Mouse (Mus musculus) cerebellum, postnatal 14 days (tissue): ENCODE results near the gene Fstl4.

Experiments used
- DNase-seq, 2 experiments: peaks; one replicate each; pipeline ENCODE4 v3.0.0; 2021; ENCODE audit warnings: mixed read lengths in 2 of 2

Fstl4 gene

DNA sequence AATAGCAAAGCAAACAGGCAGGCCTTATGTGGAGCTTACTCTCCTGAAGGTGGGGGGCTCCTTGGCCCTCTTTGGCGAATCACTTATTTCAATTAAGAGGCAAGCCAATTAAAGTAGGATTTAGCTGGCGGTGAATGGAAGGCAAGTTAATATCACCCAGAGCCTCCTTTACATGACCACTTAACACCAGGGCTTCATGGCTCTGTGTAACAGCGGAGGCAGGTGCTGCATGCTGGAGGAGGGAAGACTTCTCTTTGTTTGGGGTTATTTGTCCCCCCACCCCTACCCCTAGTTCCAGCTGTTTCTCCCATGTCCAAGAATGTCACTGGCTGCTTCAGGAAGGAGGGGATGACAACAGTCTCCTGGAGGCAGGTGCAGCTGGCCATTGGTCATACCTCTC is 10.9 kb downstream of the Fstl4 start:
- no peak for DNase-seq

DNA sequence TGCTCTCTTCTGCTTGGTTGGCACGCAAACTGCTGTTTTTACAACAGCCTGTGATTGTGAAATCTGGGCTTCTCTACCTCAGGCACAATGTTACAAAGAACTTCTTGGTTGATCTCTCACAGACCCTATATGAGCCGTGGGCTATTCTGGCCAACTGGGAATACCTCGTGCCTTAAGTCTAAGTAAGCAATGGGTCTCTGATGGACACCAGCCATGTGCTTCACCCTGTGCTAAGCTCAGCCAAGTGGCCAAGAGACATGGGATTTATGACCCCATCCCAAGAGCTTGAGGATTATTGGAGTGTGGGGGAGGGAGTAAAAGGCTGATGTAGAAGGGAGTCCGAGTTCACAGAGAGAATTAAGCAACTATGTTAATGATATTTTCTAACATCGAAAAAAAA is 18.0 kb downstream of the Fstl4 start:
- DNase-seq: no peak

DNA sequence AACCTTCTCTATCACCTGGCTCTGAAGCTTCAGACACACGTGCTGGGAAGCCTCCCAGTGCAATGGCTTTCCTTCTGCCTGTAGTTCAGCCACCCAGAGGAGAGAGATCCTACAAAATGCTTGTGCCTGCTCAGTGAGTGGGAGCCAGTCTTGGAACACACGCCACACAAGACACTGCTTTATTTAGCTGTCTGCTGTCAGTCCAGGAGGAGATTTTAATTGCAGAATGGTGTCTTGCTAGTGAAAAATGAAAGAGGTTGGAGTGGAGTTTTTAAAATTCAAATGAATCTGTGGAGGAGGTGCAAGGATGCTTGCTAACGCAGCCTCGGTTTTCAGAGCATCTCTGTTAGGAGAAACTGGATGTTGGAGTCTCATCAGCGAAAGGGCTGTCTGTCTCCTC is 29.9 kb downstream of the Fstl4 start:
- DNase-seq: no peak

DNA sequence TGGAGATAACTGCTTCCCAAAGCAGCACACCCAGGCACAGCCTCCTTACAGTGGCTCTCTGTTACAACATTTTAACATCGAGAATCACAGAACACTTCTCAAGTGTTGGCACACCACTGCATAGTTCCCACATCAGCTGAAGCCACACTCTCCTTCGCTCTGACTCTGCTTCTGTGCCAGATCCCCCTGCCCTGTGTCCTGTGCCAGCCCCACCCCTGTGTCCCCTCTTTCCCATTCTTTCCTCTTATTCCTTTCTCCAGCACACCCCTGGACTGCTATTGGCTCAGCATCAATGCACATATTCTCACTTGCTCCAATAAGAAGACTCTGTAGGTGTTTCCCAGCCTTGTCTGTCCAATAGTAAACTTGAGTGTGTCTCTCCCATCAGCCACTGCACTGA is 45.1 kb downstream of the Fstl4 start:
- DNase-seq: no peak

DNA sequence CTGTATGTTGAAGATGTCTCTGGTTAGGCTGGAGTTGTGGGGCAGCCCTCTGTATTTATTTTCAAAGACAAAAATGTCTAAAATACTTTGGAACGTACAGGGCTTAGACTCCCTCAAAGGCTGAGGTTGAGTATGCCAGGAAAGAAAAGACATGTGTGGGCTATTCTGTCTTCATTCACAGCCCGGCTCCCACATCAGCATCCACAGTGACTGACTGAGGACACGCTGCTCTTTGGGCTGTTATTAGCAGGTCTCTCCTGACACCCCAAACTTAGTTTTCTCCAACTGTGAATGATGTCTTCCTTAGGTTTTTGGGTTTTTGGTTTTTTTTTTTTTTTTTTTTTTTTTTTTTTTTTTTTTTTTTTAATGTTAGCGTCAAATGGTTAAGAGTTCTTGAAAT is 51.6 kb downstream of the Fstl4 start:
- DNase-seq: no peak

DNA sequence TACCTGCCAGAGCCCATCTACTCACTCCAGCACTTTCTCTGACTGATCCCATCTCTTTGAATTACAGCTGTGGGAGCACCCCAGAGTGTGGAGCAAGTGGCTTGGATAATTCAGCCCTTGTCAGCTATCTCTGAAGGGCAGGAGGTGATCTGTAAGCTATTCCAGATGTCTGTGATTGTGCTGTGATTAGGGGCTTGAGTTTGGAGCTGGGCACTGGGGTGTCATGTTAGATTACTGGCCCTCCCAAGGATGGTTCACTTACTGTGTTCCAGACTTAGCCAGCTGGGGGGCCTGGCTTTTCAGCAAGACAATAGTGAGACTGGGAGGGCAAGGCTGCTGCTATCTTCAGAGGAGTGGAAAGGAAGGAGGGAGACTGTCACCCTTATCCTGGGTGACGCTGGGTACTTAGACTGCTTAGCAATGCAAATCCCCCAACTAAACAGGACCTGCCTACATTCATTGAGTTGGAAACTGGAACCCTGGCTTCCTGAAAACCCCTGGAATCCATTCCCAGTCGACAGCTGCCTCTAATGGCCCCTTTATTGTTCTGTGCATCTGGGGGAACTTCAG is 56.0 kb downstream of the Fstl4 start:
- DNase-seq: no peak

DNA sequence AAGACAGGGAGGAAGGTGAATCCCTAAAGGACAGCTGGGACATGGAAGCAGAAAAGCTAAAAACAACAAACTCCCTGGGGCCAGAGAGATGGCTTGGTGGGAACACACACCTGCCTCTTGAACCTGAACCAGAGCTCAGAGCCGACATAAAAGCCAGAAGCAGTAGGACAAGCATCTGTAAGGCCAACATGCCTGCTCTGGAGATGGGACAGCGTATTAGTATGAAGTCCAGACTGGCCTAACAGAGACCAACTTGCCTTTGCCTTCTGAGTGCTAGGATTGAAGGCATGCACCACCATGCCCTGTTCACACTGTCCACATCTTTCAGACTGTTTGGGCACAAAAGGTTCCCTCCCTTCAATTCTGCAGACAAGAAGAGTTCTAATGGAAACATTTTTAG is 62.2 kb downstream of the Fstl4 start:
- DNase-seq: no peak

DNA sequence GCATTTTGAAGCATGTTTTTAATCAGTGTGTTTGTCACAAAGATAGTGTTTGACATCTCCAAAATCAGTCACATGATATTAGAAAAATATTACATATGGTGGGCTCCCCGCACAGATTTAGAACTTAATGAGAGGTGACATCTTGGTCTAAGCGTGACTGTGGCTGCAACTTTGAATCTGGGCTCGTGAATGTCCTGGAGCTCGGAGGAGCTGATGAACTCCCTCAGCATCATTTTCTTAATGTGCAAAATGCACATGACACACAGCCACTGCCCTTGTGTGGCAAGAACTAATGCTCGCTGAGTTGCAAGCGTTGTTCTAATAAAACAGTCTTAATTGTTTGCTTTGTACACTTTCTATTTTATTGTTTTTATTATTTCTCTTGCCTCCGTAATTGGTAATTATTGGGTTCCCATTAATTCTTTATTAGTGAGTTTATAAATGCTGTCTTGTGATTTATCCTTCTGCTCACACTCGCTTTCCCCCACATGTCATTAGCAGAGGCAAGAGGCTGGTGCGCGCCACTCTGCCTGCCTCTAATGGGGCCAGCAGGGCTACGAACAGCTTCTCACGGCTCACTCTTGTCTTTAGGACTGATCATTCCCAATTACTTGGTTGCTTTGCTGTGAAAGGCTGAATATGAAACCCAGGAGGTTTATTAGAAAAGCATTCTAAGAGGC is 67.3 kb downstream of the Fstl4 start:
- no peak for DNase-seq

DNA sequence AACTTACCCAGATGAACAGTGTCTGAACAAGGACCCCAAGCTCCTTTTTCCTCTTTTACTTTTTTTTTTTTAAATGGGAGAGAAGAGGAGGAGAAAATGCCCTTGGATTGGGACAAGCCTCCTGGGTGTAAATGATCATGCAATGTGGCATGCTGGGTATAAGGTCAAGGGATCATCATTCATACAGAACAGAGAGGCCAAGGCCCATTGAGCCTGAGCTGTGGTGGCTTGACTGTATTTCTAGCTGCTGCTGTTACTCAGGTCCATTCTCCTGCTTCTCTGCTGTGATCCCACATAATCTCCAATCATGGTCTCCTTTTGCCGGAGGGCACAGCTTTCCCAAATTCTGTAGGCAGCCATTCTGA is 67.9 kb downstream of the Fstl4 start:
- DNase-seq: no peak

DNA sequence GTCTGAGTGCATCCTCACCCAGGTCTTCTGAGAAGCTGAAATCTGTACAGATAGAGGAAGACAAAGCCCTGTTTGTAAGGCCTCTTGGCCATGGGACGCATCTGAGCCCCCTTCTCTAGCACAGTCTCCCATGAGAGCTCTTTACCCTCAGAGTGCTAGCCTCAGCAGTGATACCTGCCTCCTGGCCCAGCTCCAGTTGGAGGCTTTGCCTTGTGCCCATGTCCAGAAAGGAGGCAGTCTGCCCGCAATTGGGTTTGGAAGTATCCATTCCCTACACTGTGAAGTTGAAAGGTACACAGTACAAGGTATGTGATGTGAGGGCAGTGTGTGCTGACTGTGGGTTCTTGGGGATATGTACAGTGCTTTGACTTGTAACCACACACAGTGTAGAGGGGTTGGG is 84.3 kb downstream of the Fstl4 start:
- peak; percentile 61 to 65 for DNase-seq

DNA sequence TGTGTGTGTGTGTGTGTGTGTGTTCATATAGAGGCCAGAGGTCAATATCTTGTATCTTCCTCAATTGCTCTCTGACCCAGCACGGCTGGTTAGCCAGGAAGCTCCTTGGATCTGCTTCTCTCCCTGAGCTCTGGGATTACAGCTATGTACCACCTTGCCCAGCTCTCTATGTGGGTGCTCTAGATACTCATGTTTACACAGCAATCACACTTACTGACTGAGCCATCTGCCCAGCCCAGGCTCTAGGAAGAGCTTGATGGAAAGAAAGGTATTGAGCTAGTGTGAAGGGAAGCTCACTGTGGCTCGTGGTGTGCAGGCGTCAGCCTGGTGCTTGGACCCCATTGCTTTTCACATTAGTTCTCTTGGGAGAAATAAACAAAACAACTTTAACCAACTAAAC is 85.6 kb downstream of the Fstl4 start:
- DNase-seq: no peak

DNA sequence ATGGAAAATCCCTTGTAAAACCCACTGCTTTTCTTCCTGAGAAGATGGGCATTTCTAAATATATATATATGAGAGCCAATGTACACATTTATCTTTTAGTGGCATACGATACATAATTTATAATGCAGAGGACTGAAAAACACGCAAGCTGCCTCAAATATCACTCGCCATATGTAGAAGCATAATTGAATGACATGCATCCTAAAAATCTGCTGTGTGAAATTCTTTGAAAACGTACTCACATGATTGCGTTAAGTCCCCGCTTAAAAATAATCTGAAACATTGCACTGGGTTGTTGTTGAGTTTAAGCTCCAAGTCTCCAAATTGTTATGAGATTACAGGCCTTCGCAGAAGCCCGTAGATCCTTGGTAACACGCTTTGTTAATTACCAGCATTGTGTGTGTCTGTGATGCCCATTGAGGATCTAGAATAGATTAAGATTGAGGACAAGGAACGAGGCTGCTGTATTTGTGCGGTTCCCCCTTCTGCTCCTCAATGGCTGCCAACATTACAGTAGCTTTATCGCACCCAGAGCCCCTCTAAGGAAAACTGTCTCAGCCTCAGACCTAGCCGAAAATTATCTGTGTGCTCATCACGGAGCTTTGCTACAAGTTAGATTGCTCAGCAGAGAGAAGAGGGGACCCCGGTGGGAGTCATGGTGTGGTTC is 108.5 kb downstream of the Fstl4 start:
- no peak for DNase-seq

DNA sequence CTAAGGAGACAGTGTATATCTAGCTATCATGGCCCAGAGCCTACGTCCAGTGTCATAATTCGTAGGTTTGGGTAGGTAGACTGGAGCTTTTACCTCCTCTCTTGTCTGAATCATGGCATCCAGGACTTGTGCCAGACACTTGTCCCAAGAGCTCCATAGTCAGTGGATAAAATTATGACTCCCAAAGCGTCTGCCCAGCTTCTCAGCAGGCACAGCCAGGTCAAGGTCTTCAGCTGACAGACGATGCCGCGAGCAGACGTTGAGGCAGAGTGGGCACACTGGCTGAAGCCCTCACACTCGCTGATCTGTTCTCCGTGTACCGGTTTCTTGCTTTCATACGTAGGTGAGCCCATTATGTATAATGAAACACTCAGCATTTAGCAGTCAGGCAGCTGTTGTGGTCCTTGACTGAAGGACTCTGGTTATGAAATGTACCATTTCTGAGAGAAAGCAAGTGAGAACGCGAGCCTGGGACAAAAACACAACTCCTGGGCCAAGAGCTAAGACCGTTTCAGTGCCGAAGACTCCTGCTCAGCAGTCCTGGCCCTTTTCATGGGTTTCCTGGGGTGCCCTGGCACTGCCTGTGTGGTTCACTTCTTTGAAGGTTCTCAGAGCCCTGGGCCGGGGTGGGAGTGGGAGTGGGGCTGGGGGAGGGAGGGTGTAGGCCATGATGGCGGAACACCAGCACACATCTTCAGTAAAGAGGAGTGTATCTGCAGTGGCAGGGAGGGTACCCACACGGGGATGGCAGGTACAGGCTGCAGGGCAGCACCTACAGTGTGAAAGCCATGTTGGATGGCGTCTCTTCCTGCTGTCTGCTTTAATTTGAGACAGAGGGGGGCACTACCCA is 111.7 kb downstream of the Fstl4 start:
- DNase-seq: peak; percentile 40 to 75

DNA sequence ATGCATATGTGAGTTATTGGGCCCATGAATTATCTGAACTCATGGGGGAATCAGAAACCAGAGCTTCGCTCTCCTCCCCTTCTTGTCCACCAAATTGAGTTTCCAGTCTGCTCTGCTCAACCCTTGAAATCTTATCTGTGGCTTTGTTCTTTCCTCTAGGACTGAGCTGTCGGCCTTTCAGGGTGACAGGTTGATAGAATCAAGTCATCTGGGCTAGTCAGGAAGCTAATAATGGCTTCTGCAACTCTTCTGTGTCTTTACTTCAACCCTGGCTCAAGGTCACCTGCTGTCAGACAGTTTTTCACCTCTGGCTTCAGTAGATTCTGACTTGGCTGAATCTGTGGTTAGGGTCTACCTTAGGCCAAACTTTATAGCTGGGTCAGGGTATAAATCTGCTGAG is 113.2 kb downstream of the Fstl4 start:
- no peak for DNase-seq

DNA sequence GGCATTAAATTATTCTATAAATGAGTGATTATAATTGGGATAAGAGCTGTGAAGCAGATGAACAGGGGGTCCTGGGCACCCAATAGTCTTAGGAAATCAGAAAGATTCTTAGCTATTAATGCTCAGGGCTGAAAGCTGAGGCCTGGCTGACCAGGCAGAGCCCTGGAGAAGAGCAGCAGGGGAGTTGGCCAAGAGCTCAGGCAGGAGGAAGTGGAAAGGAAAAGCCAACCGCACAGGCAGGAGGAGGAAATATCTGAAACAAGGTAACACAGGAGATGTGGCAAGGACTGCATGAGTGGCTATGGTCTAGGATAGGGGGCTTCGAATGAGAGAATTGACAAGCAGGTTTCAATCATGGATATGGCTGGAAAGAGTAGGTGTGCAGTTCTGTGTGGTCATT is 115.5 kb downstream of the Fstl4 start:
- peak; percentile 52 to 73 for DNase-seq

DNA sequence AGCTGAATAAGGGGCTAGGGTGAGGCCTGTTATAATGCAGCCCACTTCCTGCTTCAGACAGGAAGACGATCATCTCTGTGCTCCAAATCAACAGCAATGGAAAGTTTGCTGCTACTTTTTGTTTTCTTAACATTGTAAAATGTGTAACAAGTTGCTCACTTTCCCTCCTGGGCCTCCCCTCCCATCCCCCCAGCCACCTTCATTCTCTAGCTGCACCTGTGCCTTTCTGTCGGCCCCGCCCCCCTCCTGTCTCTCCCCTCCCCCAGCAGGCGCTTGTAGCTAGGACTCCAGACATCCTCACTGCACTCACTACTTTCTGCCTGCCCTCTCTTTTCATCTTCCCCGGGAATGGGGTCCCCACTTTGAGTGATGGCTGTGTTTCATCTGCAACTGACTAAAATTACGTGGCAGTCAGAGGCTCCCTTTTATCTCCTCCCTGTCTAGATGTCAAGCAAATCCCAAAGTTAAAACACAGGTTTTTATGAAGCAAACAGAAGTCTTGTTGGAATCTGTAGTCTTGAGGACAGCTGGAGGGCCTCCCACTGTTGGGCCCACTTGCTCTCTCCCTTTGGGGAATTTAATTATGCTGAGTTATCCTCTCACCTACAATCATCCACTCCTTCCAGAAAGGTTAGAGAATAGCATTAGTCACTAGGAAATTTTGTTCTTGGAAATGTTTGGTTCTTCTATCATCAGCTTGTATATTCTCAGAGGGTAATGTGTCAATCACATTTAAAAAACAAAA is 122.3 kb downstream of the Fstl4 start:
- no peak for DNase-seq

DNA sequence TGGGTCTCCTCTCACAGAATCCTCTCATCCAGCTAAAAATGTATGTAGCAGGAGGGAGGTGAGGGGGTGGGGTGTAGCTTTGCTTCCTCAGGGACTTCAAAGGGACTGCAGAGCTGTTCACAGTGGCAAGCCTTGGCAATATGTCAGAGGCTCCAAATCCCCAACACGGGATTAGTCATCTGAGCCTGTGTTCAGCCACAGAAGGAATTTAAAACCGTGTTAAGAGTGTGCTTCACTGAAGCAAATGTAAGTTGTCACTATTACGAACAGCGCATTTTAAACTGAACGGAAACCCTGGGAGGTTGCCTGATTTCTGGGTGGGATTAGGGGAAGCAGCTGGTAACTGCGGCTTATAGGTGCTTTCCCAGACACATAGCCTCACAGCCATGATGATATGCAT is 123.7 kb downstream of the Fstl4 start:
- peak; percentile 44 to 50 for DNase-seq

DNA sequence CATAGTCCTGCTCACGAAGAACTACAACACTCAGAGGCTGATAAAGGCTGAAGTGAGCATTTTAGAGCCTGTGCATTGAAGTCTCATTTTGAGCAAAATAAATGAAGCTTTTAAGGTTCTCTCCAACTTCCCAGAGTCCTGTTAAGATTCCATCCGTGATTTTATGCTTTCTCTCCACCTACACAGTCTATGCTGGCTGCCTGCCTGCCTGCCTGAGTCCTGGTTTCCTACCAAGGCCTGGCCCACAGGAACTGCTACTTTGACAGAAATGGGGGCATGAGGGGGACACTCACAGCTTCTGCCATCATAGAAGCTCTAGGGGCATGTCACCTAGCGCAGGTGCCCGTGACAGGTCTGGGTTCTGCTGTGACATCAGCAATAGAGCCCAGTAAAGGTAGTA is 125.1 kb downstream of the Fstl4 start:
- DNase-seq: no peak

DNA sequence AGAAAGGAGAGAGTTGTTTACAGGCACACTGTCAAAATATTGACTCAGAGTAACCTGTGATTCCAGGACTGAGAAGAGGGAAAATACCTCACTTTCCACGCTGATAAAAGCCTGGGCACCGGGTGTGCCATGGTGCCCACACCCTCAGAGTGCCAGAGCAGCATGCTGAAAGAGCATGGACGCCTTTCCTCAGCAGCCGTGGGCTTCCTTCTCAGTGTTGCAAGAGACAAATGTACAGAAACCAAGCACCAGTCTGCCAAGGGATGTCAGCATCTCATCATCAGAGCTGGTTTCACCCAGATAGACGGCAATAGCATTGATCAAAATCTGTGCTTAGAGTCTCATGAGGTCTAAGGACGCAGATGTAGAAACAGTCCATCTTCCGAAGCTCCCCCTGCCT is 125.7 kb downstream of the Fstl4 start:
- no peak for DNase-seq

DNA sequence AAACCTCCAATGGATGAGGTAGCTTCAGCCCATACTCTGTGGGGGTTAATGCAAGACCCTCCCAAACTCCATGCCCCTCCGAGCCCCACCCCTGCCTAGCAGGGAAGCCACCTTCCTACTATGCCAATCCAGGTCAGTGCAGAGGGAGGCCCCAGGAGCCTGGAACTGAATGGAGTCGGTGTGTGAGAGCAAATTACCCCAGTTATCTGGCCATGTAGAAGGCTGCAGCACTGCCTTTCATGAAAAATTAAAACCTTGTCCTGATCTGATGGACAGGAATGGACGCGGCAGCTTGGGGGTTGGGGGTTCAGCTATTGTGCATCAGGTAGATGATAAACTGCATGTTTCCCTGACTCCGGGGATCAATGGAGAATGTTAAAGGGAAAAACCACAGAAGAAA is 139.7 kb downstream of the Fstl4 start:
- no peak for DNase-seq

DNA sequence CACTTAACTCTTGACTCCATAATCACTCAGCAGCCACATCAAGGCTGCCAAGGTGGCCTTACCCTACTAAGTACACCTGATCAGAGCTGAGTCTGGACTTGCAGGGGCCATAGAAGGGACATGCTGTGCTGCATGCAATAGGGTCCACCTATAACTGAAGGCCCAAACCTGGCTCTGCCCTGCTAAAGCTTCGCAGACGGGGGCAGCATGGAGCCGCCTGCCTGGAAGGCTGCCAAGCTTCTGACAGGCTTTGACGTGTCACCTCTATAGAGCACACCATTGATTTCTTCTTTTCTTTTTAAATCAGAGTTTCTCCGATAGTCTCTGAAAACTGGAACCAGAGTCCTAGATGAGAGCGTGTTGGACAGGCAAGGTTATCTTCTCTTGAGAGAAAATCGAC is 146.4 kb downstream of the Fstl4 start:
- DNase-seq: peak; percentile 55 to 74

DNA sequence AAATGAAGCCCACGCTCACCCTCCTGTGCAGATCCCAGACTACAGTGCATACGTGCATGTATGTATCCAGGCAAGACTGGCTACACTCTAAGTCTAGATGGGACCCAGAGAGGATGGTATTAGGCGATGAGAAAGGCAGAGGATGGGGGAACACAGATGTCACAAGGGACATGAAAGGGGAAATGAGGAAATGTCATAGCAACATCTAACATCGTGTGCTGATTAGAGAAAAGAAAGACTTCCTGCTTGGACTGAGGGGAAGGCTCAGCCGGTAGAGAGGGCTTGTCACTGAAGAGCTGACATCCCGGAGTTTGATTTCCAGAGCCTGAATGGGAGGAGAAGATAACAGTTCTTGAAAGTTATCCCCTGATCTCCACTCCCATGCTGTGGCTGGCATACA is 150.0 kb downstream of the Fstl4 start:
- no peak for DNase-seq

DNA sequence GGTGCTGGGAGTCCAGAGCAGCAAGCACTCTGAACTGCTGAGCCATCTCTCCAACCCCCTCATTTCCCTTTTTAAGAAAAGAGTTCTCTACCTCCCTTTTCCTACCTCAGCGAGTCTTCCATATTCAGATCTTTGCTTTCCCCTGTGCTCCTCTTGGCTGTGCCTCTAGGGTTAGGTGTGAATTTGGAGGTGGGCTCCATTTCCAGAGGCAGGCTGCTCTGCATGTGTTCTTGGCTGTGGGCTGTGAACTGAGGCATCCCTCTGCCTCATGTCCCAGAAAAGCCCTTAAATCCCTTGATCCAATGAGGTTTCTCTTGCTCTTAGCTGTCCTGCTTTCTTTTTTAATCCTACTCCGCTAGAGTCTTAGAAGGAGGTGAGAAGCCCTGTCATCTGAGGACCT is 151.2 kb downstream of the Fstl4 start:
- no peak for DNase-seq
